Mouse (Mus musculus) kidney, adult 2 months (tissue): ENCODE results near the gene Cryz. TPM values are rescaled to one million over a fixed set of nuclear protein-coding genes. Genes with fewer than 3 reads are reported as not detected.
"Not testable (repeated sequence)": the region's sequence is repeated elsewhere in the genome, so short reads cannot be mapped to it uniquely, and the experiment has no call there.

ENCODE experiments used
- DNase-seq: peaks from one replicate; pipeline ENCODE4 v3.0.0; 2021
- H3K27ac ChIP-seq: fragments of 200-500 bp; 2 replicates; pipeline ENCODE4 v1.5.1; 2012; ENCODE audit warnings: low read depth, low read length, control low read depth, inconsistent platforms; ENCODE audit not compliant: insufficient read depth
- H3K27me3 ChIP-seq: fragments of 200-500 bp; replicated peaks from 2 replicates; pipeline ENCODE4 v1.6.1; 2012; ENCODE audit warnings: mild to moderate bottlenecking, moderate library complexity, low read length, inconsistent platforms; ENCODE audit not compliant: control insufficient read depth, insufficient read depth
- H3K36me3 ChIP-seq: fragments of 200-500 bp; 2 replicates; pipeline ENCODE4 v1.6.1; 2012; ENCODE audit warnings: mild to moderate bottlenecking, moderate library complexity, low read length, inconsistent platforms; ENCODE audit not compliant: control insufficient read depth, insufficient read depth
- H3K4me1 ChIP-seq: fragments of 200-500 bp; 2 replicates; pipeline ENCODE4 v1.6.1; 2011; ENCODE audit warnings: low read length; ENCODE audit not compliant: control insufficient read depth, insufficient read depth
- H3K4me3 ChIP-seq: fragments of 200-500 bp; 2 replicates; pipeline ENCODE4 v1.5.1; 2011; ENCODE audit warnings: mild to moderate bottlenecking, low read depth, low read length, control low read depth; ENCODE audit not compliant: insufficient read depth
- CTCF ChIP-seq: fragments of 200-500 bp; conservative IDR thresholded peaks from 2 replicates; pipeline ENCODE4 v1.5.1; 2011; ENCODE audit warnings: low read depth, mild to moderate bottlenecking, control low read depth, low read length, moderate library complexity, mixed read lengths; ENCODE audit not compliant: insufficient read depth, insufficient read length
- POLR2A ChIP-seq: fragments of 200-500 bp; IDR thresholded peaks from one replicate; pipeline ENCODE4 v1.6.1; 2011; ENCODE audit warnings: low read depth, low read length, control low read depth
- WGBS: fragments of 180-500 bp; shearing (Covaris S2); methylation state at CpG from one replicate; pipeline ENCODE4 v1.1.7; 2018; 5-methylcytosine and 5-hydroxymethylcytosine counted together
- polyA plus RNA-seq: library from polyadenylated mRNA; depleted of rRNA; stranded (reverse); fragments of >200 nt; gene quantifications from 2 replicates; pipeline ENCODE4 v1.2.3, GENCODE M21; 2012

The Cryz gene
- polyA plus RNA-seq, 1 experiment, result 240 TPM

DNA sequence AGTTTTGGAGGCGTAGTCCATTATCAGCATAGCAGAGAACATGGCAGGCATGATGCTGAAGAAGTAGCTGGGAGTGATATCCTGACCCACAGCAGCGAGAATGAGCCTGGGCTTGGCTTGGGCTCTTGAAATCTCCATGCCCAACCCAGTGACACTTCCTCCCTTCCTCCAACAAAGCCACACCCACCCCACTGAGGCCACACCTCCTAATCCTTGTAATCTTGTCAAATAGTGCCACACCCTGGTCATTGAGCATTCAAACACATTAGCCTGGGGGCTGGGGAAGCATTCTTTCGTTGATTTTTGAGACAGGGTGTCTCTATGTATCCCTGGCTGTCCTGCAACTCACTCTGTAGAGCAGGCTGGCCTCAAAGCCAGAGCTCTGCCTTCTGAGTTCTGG is 15.4 kb downstream of the Cryz start:
- no peak overlapping the region for H3K27ac ChIP-seq
- H3K4me1 ChIP-seq, result peaks cover 2% of the 10 kb centered on the region; the same call in 1 of the 2 replicates
- peak; percentile 42 for TF ChIP-seq CTCF
- no peak for TF ChIP-seq POLR2A
- H3K27me3 ChIP-seq, result no peaks in the 10 kb centered on the region
- DNase-seq, result peak; percentile 62
- H3K36me3 ChIP-seq, result peaks cover 11% of the 10 kb centered on the region
- H3K4me3 ChIP-seq, result no peak overlapping the region
- WGBS, result 75% methylated on average over 3 of the region's 3 CpGs

DNA sequence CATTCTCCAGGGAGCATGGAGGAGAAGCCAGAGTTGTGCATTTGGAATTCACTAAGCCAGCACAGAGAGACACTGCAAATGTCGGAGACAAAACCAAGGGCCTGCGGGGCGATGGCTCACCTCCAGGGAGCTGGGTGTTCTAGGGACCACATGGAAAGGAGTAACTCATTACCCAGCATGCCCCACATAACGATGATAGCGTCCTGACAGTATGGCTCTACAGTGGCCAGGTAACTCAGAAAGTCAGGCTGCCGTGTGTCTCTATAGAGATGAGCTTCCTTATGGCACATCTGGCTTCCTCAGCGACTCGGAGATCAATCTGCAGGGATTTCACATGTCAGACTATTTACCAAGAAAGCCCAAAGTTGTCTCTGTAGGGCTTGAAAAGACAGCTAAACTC is 18.3 kb downstream of the Cryz start:
- no peaks in the 10 kb centered on the region for H3K4me1 ChIP-seq
- H3K27me3 ChIP-seq, result no peaks in the 10 kb centered on the region
- H3K27ac ChIP-seq, result no peak overlapping the region
- WGBS, result 94% methylated on average over 8 of the region's 8 CpGs
- no peak for DNase-seq
- H3K4me3 ChIP-seq, result no peak overlapping the region
- TF ChIP-seq CTCF, result no peak
- no peak for TF ChIP-seq POLR2A
- no peaks in the 10 kb centered on the region; the same call in none of the 2 replicates for H3K36me3 ChIP-seq

DNA sequence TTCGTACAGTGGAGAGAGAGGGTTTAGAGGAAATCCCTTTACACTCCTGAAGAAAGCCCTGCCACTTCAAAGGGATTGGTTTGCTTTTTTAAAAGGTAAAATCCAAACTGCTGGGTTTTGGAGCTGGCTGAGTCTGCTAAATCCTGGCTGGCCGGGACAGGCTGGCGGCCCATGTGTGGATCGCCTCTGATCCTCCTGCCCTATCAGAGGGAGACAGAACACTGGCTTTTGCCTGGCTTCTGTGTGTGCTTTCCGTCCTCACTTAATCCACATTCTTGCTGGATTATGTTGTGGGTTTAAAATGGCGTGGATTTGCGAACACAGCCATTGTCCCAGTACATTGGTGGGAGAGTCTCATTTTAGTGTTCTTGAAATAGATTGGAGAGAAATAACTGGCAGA is 18.8 kb downstream of the Cryz start:
- Histone ChIP-seq H3K4me1 (no peaks in the 10 kb centered on the region), H3K36me3 (no peaks in the 10 kb centered on the region; the same call in none of the 2 replicates), H3K27ac (no peak overlapping the region), H3K4me3 (no peak overlapping the region), H3K27me3 (no peaks in the 10 kb centered on the region)
- no peak for TF ChIP-seq POLR2A
- no peak for TF ChIP-seq CTCF
- DNase-seq, result no peak
- WGBS, result 94% methylated on average over 7 of the region's 7 CpGs

DNA sequence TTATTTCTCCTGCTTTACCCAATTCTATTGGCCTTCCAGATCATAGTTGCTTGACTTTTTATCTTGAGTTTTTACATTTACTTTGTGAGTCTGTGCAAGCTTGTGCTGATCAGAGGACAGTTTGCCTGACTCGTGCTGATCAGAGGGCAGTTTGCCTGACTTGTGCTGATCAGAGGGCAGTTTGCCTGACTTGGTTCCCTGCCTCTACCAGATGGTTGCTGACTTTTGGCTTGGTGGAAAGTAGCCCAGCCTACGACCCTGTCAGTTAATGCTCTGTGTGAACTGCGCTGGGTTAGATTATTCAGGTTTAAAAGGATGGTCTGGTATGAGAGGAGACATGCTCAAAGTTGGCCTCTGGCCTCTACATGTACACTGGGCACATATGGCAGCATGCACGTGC is 19.6 kb downstream of the Cryz start:
- no peaks in the 10 kb centered on the region for H3K27me3 ChIP-seq
- WGBS, result 73% methylated on average over 4 of the region's 4 CpGs
- TF ChIP-seq CTCF (no peak), POLR2A (no peak)
- DNase-seq, result no peak
- H3K27ac ChIP-seq, result no peak overlapping the region
- no peaks in the 10 kb centered on the region; the same call in none of the 2 replicates for H3K36me3 ChIP-seq
- H3K4me3 ChIP-seq, result no peak overlapping the region
- H3K4me1 ChIP-seq, result no peaks in the 10 kb centered on the region

DNA sequence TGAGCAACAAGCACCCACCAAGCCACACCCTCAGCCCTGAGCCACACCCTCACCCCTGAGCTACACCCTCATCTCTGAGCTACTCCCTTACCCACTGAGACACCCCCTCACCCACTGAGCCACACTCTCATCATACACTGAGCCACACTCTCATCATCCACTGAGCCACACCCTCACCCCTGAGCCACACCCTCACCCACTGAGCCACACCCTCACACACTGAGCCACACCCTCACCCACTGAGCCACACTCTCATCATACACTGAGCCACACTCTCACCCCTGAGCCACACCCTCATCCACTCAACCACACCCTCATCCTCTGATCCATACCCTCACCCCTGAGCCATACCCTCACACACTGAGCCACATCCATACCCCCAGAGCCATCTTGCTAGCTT is 31.8 kb downstream of the Cryz start:
- H3K4me1 ChIP-seq, result no peaks in the 10 kb centered on the region
- no peaks in the 10 kb centered on the region; the same call in 1 of the 2 replicates for H3K36me3 ChIP-seq
- no peak for TF ChIP-seq POLR2A
- no peak for TF ChIP-seq CTCF
- H3K4me3 ChIP-seq, result no peak overlapping the region
- no peak overlapping the region for H3K27ac ChIP-seq
- no peak for DNase-seq
- no peaks in the 10 kb centered on the region for H3K27me3 ChIP-seq

DNA sequence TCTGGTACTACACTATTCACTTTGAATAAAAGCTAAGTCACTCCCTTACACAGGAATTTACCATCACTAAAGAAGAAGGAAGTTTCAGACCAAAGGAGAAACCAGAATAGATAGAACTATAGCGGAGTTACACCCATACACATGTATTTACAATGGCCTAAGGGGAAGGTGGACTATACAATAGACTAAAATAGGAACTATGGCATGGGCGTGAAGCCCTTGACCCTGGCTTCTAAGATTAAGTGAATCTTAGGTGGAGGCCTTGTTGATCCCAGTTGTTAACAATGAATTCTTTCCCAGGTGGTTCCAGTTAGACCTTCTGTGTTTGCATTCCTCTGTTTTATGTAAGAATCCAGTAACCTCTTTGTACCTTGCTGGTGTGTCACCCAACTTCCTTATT is 34.8 kb downstream of the Cryz start:
- not testable (repeated sequence) for H3K4me1 ChIP-seq, H3K27me3 ChIP-seq, H3K4me3 ChIP-seq, H3K27ac ChIP-seq, DNase-seq, H3K36me3 ChIP-seq
- WGBS, result 90% methylated on average over 2 of the region's 2 CpGs

DNA sequence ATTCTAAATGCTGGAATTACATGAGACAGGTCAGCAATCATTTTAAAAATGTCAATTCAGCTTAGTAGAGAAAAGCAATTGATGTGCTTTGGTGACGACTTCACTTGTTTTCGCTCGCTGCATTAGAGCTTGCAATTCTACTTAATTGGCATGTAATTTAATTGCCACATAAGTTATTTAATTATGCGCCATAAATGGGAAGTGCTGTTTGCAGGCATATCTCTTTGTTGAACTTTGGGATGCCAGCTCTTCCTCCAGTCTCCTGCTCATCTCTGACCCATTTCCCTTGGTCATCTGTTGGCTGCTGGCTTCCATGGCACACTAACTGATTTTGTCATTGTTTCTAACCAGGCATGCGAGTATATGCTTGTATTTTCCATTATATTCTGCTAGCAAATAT is 36.6 kb downstream of the Cryz start:
- Histone ChIP-seq H3K27me3 (no peaks in the 10 kb centered on the region), H3K27ac (no peak overlapping the region), H3K4me3 (no peak overlapping the region), H3K4me1 (no peaks in the 10 kb centered on the region), H3K36me3 (no peaks in the 10 kb centered on the region)
- TF ChIP-seq POLR2A, result no peak
- TF ChIP-seq CTCF, result no peak
- DNase-seq, result no peak
- 94% methylated on average over 5 of the region's 5 CpGs for WGBS
